Mouse (Mus musculus): ENCODE results near the gene Anks1b.

- TF ChIP-seq CTCF (IDR thresholded peaks at IDR 0.05) = no peak
- no peak for TF ChIP-seq EP300 (IDR thresholded peaks at IDR 0.05)
These were observed 815.5 kb downstream of the Anks1b start for GRCm38 (mm10) chr10:90688696-90689252.

Data from lung, postnatal 0 days (tissue).